Mouse (Mus musculus) lung, postnatal 10 days (tissue): ENCODE data around the gene Slc20a1.

Experiments used
- DNase-seq: peaks from one replicate; pipeline ENCODE4 v3.0.0; 2021

The Slc20a1 gene

GRCm38 (mm10) chr2:129258056-129258455 is 59.5 kb downstream of the Slc20a1 start:
- DNase-seq: no peak

GRCm38 (mm10) chr2:129258475-129259211 is 60.1 kb downstream of the Slc20a1 start:
- DNase-seq: peak; percentile 86

- no peak for DNase-seq
Observed at GRCm38 (mm10) chr2:129260646-129261045, 62.1 kb downstream of the Slc20a1 start.
